Mouse (Mus musculus) heart, embryonic 10.5 days (tissue): ENCODE data around the gene Clstn3. TPM values are rescaled to one million over a fixed set of nuclear protein-coding genes. Genes with fewer than 3 reads are reported as not detected.
"Not testable (repeated sequence)": the region's sequence is repeated elsewhere in the genome, so short reads cannot be mapped to it uniquely, and the experiment has no call there.

ENCODE experiments used
- DNase-seq: peaks from one replicate; pipeline ENCODE4 v3.0.0-alpha.2; 2017; ENCODE audit warnings: low spot score
- H3K27ac ChIP-seq: fragments of 300-500 bp; sonication (generic); 2 replicates; pipeline ENCODE4 v1.5.1; 2016; ENCODE audit warnings: mild to moderate bottlenecking
- H3K27me3 ChIP-seq: fragments of 300-500 bp; sonication (generic); 2 replicates; pipeline ENCODE4 v1.6.1; 2016; ENCODE audit warnings: mild to moderate bottlenecking; ENCODE audit not compliant: poor library complexity, insufficient read depth, severe bottlenecking
- H3K36me3 ChIP-seq: fragments of 300-500 bp; sonication (generic); 2 replicates; pipeline ENCODE4 v1.6.1; 2016; ENCODE audit warnings: mild to moderate bottlenecking, moderate library complexity
- H3K4me1 ChIP-seq: fragments of 300-500 bp; sonication (generic); 2 replicates; pipeline ENCODE4 v1.6.1; 2016; ENCODE audit warnings: mild to moderate bottlenecking
- H3K4me3 ChIP-seq: fragments of 300-500 bp; sonication (generic); 2 replicates; pipeline ENCODE4 v1.5.1; 2016; ENCODE audit warnings: mild to moderate bottlenecking, moderate library complexity
- H3K9me3 ChIP-seq: fragments of 300-500 bp; sonication (generic); 2 replicates; pipeline ENCODE4 v1.6.1; 2016; ENCODE audit warnings: mild to moderate bottlenecking, moderate library complexity
- WGBS: fragments of 180-500 bp; shearing (Covaris S2); methylation state at CpG from one replicate; pipeline ENCODE4 v1.1.7; 2016; 5-methylcytosine and 5-hydroxymethylcytosine counted together
- polyA plus RNA-seq: library from polyadenylated mRNA; unstranded; fragments of >200 nt; fragmentation: Nextera tagmentation; extraction: Ambion mirVana; gene quantifications from 2 replicates; pipeline ENCODE4 v1.2.1, GENCODE M21; 2016

Gene Clstn3
- polyA plus RNA-seq, 1 experiment from 2014 or later: 3.3 TPM

DNA sequence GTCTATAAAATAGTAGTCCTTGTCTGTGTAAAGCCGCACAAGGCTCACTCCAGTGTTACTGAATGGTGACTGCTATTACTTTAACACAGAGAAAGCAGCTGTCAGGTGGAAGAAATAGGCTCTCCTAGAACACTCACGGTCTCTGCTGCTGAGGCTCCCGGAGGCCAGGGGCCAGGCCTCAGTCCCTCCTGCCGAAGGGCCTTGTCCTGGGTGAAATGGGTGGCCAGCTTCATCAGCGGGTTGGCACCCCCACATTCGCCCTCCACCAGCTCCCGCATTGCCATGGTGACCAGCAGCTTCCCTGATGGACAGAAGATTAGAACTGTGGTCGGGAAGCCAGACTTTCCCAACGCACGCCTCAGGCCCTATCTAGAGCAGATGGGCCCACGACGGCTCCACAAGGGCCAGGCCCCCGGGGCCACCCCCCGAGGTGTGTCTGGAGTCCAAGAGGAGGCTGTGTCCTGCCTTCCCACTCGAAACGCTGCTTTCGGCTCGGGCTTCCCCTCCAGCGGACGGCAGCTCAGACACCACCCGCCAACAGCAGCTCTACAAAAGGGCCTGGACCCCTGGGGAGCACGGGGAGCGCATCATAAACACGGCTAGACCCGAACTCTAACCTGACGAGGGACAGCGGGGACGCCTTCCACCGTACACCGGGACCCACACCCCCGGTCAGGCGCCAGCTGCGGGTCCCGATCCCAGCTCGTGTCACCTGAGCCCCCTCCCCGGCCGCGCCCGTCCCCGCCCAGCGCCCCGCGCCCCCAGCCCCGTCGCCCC lies 50.3 kb downstream of the Clstn3 start:
- H3K4me1 ChIP-seq: peaks cover 17% of the 10 kb centered on the region
- H3K4me3 ChIP-seq: peak overlapping the region; percentile 84
- no peaks in the 10 kb centered on the region for H3K27me3 ChIP-seq
- peak overlapping the region; percentile 90 for H3K27ac ChIP-seq
- H3K36me3 ChIP-seq: peaks cover 24% of the 10 kb centered on the region
- H3K9me3 ChIP-seq: no peaks in the 10 kb centered on the region
- WGBS: 4% methylated on average over 43 of the region's 45 CpGs
- DNase-seq: peak; percentile 83

DNA sequence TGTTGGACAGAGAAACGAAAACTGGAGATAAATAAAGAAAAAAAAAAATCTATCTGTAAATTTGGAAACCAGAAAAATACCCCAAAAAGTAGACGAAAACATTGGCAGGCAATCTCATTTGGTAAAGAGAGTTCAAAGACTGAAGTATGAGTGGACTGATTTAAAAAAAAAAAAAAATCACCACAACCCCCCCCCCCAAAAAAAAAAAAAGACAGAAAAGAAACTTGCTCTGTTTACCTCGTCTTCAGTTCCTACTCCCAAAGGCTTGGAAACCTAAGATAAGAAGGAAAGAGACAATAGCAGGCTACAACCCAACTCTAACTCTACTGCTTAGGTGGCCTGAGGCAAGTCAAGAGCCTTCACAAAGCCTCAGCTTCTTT lies 50.8 kb downstream of the Clstn3 start:
- DNase-seq: no peak
- 65% methylated on average over 3 of the region's 3 CpGs for WGBS
- Histone ChIP-seq H3K27me3 (no peaks in the 10 kb centered on the region), H3K9me3 (no peaks in the 10 kb centered on the region), H3K36me3 (peaks cover 24% of the 10 kb centered on the region), H3K4me3 (peak overlapping the region; percentile 84), H3K4me1 (peaks cover 17% of the 10 kb centered on the region), H3K27ac (no peak overlapping the region; the same call in 1 of the 2 replicates)

GRCm38 (mm10) chr6:124408355-124408754 lies 56.2 kb downstream of the Clstn3 start:
- WGBS: 89% methylated on average over 5 of the region's 5 CpGs
- no peaks in the 10 kb centered on the region for H3K4me1 ChIP-seq
- H3K36me3 ChIP-seq: peaks cover 59% of the 10 kb centered on the region
- H3K4me3 ChIP-seq: no peak overlapping the region
- DNase-seq: no peak
- H3K27ac ChIP-seq: no peak overlapping the region
- no peaks in the 10 kb centered on the region for H3K27me3 ChIP-seq
- H3K9me3 ChIP-seq: no peaks in the 10 kb centered on the region

DNA sequence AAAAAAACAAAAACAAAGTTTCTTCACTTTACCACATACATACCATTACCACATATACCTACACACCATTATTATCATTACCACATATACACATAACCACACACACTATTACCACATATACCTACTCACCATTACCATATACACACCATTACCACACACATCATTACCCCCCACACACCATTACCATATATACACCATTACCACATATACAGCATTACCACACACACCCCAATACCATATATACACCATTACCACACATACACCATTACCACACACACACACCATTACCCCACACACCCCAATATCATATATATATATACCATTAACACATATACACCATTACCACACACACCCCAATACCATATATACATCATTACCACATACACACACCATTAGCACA lies 57.4 kb downstream of the Clstn3 start:
- H3K4me3 ChIP-seq: no peak overlapping the region
- no peak for DNase-seq
- H3K4me1 ChIP-seq: no peaks in the 10 kb centered on the region
- H3K27ac ChIP-seq: no peak overlapping the region
- no peaks in the 10 kb centered on the region for H3K9me3 ChIP-seq
- H3K27me3 ChIP-seq: no peaks in the 10 kb centered on the region
- H3K36me3 ChIP-seq: peaks cover 61% of the 10 kb centered on the region

- Histone ChIP-seq H3K36me3 (peaks cover 62% of the 10 kb centered on the region), H3K9me3 (no peaks in the 10 kb centered on the region), H3K27ac (no peak overlapping the region), H3K27me3 (no peaks in the 10 kb centered on the region), H3K4me3 (no peak overlapping the region), H3K4me1 (no peaks in the 10 kb centered on the region)
- DNase-seq: no peak
- WGBS: 91% methylated on average over 10 of the region's 10 CpGs
These were observed 58.3 kb downstream of the Clstn3 start for GRCm38 (mm10) chr6:124406326-124406725.

DNA sequence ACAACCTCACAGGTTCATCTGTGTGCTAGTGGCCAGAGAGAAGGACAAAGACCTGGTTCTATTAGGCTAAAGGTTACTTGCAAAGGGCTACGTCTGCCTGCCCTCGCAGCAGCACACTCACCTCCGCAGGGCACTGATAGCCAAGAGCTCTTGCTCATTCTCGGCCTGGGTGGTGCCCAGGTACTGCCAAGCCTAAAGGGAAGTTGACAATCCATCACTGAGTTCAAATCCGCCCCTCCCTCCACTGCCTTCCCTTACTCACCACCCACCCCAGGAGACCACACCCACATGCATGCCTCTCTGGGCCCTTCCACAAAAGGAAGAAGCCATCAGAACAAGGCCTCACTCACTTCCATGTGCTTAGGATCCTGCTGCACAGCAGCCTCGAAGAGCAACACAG lies 64.9 kb downstream of the Clstn3 start:
- no peak for DNase-seq
- Histone ChIP-seq H3K27me3 (no peaks in the 10 kb centered on the region), H3K9me3 (no peaks in the 10 kb centered on the region), H3K4me3 (no peak overlapping the region), H3K36me3 (peaks cover 87% of the 10 kb centered on the region), H3K27ac (no peak overlapping the region), H3K4me1 (no peaks in the 10 kb centered on the region; the same call in 1 of the 2 replicates)
- WGBS: 92% methylated on average over 6 of the region's 6 CpGs

DNA sequence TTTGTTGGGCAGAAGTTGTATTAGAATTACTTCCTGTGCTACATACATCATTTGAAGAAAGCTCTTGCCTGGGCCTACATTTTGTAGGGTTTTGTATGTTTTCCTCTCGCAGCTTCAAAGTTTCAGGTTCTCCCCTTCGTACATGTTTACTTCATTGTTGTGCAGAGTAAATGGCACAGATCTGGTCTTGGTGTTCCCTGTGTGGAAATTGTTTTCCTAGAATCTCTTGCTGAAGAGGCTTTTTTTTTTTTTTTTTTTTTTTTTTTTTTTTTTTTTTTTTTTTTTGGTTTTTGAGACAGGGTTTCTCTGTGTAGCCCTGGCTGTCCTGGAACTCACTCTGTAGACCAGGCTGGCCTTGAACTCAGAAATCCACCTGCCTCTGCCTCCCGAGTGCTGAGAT lies 69.6 kb downstream of the Clstn3 start:
- not testable (repeated sequence) for H3K4me3 ChIP-seq, H3K4me1 ChIP-seq, H3K9me3 ChIP-seq, H3K27ac ChIP-seq, H3K27me3 ChIP-seq, DNase-seq
- peaks cover 41% of the 10 kb centered on the region for H3K36me3 ChIP-seq
- 88% methylated on average over 3 of the region's 3 CpGs for WGBS

Other genes starting within 250 kb of the Clstn3 start
- not detected in 2 replicates for gene Vmn2r27, start 232.9 kb downstream of the Clstn3 start, polyA plus RNA-seq
- not detected in 2 replicates for gene Cd163, start 160.1 kb downstream of the Clstn3 start, polyA plus RNA-seq
- 25.5 and 31.9 TPM in 2 replicates for gene Pex5, start 49.7 kb downstream of the Clstn3 start, polyA plus RNA-seq
- 0.39 and 0.83 TPM in 2 replicates for gene C1rl, start 28.3 kb upstream of the Clstn3 start, polyA plus RNA-seq
- 0.05 and 0.31 TPM in 2 replicates for gene C1ra, start 47.6 kb upstream of the Clstn3 start, polyA plus RNA-seq
- gene C1s1, start 77.6 kb upstream of the Clstn3 start, polyA plus RNA-seq: 0.34 and 2.2 TPM in 2 replicates
- not detected in 2 replicates for gene C1rb, start 105.5 kb upstream of the Clstn3 start, polyA plus RNA-seq
- 0.06 TPM in 1 of 2 replicates, not detected in the other for gene C1s2, start 171.3 kb upstream of the Clstn3 start, polyA plus RNA-seq
- gene Lpcat3, start 198.2 kb upstream of the Clstn3 start, polyA plus RNA-seq: 45.2 and 53.8 TPM in 2 replicates
- gene Emg1, start 247.4 kb upstream of the Clstn3 start, polyA plus RNA-seq: 162 and 216 TPM in 2 replicates
- gene Phb2, start 247.5 kb upstream of the Clstn3 start, polyA plus RNA-seq: 438 and 483 TPM in 2 replicates